Mouse (Mus musculus): ENCODE data around the gene Mbtd1. TPM values are rescaled to one million over a fixed set of nuclear protein-coding genes. Genes with fewer than 3 reads are reported as not detected.

The Mbtd1 gene
- polyA plus RNA-seq, 1 experiment from 2014 or later = 11.1 TPM

DNA sequence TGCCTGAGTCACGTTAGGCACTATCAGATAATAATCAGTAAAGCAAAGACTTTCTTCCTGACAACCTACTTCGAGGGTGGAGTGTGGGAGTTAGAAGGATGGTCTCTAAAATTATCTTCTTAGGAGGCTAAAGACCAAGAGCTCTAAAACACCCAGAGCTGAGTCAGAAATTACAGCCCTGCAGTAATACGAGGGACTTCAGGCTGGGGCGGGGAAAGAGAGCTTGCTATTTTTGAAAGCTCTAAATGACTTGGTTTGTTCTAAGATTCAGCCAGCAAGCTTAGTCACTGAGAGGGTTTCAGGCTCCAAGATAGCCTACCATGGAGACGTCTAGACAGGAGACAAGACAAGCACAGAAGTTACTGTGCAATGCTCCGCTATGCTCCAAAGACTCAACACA lies 79.7 kb downstream of the Mbtd1 start:
- no peak for ATAC-seq
- no peak overlapping the region for H3K9ac ChIP-seq (replicated peaks; ENCODE audit: low read depth)
- DNase-seq (ENCODE audit: low spot score) = no peak
- no peak for TF ChIP-seq CTCF (IDR thresholded peaks at IDR 0.05)
- TF ChIP-seq EP300 (IDR thresholded peaks at IDR 0.05) = no peak
- no peaks in the 10 kb centered on the region for H3K4me1 ChIP-seq (ENCODE audit: insufficient read depth, low read depth, low read length)
- H3K4me3 ChIP-seq (ENCODE audit: low read depth, low read length) = no peak overlapping the region
- WGBS = 91% methylated on average over 6 of the region's 6 CpGs
- no peaks in the 10 kb centered on the region for H3K9me3 ChIP-seq (ENCODE audit: low read length)
- no peaks in the 10 kb centered on the region for H3K27me3 ChIP-seq (replicated peaks; ENCODE audit: insufficient read depth, low read length)
- no peak overlapping the region for H3K4me2 ChIP-seq (replicated peaks; ENCODE audit: low read depth, low read length)
- H3K27ac ChIP-seq (ENCODE audit: low read length) = no peak overlapping the region
- no peaks in the 10 kb centered on the region; the same call in 1 of the 2 replicates for H3K36me3 ChIP-seq (ENCODE audit: insufficient read depth, low read length)

DNA sequence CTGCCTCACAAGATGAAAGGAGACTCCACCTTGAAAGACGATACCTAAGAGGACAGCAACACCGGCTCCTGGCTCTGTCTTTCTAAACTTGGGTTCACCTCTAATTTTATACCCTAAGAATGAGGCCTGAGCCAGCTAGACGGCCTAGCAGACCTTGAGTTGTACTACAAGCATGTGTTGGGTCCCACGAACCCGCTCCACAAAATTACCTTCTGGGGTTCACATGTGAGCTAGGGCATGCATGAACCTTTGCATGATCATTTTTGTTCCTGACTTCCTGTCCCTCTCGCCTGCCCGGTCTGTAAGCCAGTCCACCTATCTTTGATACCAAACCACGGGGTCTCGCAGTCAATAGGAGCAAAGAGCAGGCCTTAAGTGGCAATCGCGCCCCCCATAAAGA lies 81.7 kb downstream of the Mbtd1 start:
- WGBS = 2% methylated on average over 11 of the region's 11 CpGs
- TF ChIP-seq EP300 (IDR thresholded peaks at IDR 0.05) (no peak), CTCF (IDR thresholded peaks at IDR 0.05) (no peak)
- Histone ChIP-seq H3K27ac (ENCODE audit: low read length) (0 out of 2 replicates have a peak overlapping the region, but pooled peaks have one; percentile 73), H3K4me1 (ENCODE audit: insufficient read depth, low read depth, low read length) (no peaks in the 10 kb centered on the region), H3K4me3 (ENCODE audit: low read depth, low read length) (peak overlapping the region; percentile 70), H3K9ac (replicated peaks; ENCODE audit: low read depth) (peak overlapping the region; percentile 54; the same call in 1 of the 2 replicates), H3K4me2 (replicated peaks; ENCODE audit: low read depth, low read length) (peak overlapping the region; percentile 82), H3K27me3 (replicated peaks; ENCODE audit: insufficient read depth, low read length) (no peaks in the 10 kb centered on the region), H3K36me3 (ENCODE audit: insufficient read depth, low read length) (no peaks in the 10 kb centered on the region), H3K9me3 (ENCODE audit: low read length) (no peaks in the 10 kb centered on the region)
- no peak for ATAC-seq
- no peak for DNase-seq (ENCODE audit: low spot score)

DNA sequence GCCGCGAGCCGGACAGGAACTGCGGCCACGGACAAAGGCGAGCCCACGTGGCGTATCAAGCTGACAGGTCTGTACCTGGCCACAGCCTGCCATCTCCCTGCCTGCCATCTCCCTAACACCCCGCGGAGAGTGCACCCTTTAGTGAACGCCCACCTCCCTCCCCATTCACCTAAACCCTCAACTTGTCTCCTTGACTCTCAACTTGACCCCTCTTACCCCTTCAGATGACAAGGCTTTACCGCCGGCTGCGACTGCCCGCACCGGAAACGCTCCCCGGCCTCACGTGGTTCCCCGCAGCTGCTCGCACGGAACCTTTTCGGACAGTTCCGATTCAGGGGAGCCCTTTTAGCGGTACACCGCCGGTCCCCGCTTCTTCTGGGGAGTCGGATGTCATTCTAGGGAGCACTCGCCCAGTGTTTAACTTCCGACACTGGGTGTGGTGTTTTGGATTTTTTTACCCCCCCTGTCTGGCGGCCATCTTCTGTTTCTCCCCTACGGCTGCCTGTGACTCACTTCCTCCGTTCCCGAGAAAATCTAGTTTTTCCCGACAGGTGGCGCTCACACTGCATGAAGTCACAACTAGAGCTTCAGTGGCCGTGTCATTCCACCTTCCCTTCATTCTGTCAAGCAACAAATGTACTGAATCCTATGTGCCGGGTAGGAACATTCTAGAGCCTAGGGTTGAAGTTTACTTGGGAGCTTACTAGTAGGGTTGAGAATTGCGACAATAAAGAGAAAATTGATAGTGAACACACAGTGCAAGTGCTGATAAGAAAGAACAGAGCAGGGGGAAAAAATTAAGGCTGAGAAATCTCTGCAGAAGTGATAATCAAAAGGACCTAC lies 82.6 kb downstream of the Mbtd1 start, which contains the start of the genes Gm20390 and Nme1:
TSS of gene Gm20390 (minus strand) at position 289 of the 843 bp plus-strand sequence.
TSS of gene Nme1 (minus strand) at position 517 of the 843 bp plus-strand sequence.
- H3K36me3 ChIP-seq (ENCODE audit: insufficient read depth, low read length) = no peaks in the 10 kb centered on the region
- DNase-seq (ENCODE audit: low spot score) (peak; percentile 99), ATAC-seq (peak; percentile 98)
- H3K4me3 ChIP-seq (ENCODE audit: low read depth, low read length) = peak within 1 kb of the TSS; percentile 70
- TF ChIP-seq EP300 (IDR thresholded peaks at IDR 0.05) (peak; percentile 94), CTCF (IDR thresholded peaks at IDR 0.05) (peak; percentile 94)
- WGBS = under 1% methylated on average over 40 of the region's 40 CpGs
- H3K4me1 ChIP-seq (ENCODE audit: insufficient read depth, low read depth, low read length) = no peaks in the 10 kb centered on the region
- peak within 1 kb of the TSS; percentile 54 for H3K9ac ChIP-seq (replicated peaks; ENCODE audit: low read depth)
- no peaks in the 10 kb centered on the region for H3K9me3 ChIP-seq (ENCODE audit: low read length)
- H3K27me3 ChIP-seq (replicated peaks; ENCODE audit: insufficient read depth, low read length) = no peaks in the 10 kb centered on the region
- peak within 1 kb of the TSS; percentile 82 for H3K4me2 ChIP-seq (replicated peaks; ENCODE audit: low read depth, low read length)
- H3K27ac ChIP-seq (ENCODE audit: low read length) = peak within 1 kb of the TSS; percentile 73

DNA sequence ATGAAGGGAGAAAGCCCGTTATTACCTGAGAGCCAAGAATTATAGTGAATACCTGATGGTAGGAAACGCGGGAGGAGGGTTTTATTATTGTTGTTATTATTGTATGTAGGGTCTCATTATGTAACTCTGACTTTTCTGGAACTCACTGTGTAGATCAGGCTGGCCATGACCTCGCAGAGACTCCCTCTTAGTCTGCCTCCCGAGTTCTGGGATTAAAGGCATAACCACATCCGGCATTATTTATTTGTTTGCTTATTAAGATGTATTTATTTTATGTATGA lies 83.1 kb downstream of the Mbtd1 start:
- Histone ChIP-seq H3K9me3 (ENCODE audit: low read length) (no peaks in the 10 kb centered on the region), H3K4me3 (ENCODE audit: low read depth, low read length) (no peak overlapping the region), H3K4me1 (ENCODE audit: insufficient read depth, low read depth, low read length) (no peaks in the 10 kb centered on the region), H3K4me2 (replicated peaks; ENCODE audit: low read depth, low read length) (peak overlapping the region; percentile 37), H3K27ac (ENCODE audit: low read length) (peak overlapping the region; percentile 34; the same call in 1 of the 2 replicates), H3K36me3 (ENCODE audit: insufficient read depth, low read length) (no peaks in the 10 kb centered on the region), H3K9ac (replicated peaks; ENCODE audit: low read depth) (no peak overlapping the region), H3K27me3 (replicated peaks; ENCODE audit: insufficient read depth, low read length) (no peaks in the 10 kb centered on the region)
- 33% methylated on average over 6 of the region's 6 CpGs for WGBS
- TF ChIP-seq EP300 (IDR thresholded peaks at IDR 0.05) (no peak), CTCF (IDR thresholded peaks at IDR 0.05) (no peak)
- DNase-seq (ENCODE audit: low spot score) (no peak), ATAC-seq (no peak)

DNA sequence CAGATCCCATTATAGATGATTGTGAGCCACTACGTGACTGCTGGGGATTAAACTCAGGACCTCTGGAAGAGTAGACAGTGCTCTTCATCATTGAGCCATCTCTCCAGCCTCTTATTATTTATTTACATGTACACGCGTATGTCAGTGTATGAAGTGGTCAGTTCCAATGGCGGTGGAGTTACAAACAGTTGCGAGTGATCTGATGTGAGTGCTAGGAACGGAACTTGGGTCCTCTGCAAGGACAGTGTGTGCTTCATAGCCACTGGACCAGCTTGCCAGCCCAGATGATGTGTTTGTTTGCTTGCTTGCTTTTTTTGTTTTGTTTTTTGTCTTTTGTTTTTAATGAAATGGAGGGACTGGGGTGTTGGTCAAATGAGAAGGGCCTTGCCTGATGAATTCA lies 83.5 kb downstream of the Mbtd1 start:
- Histone ChIP-seq H3K27me3 (replicated peaks; ENCODE audit: insufficient read depth, low read length) (no peaks in the 10 kb centered on the region), H3K27ac (ENCODE audit: low read length) (no peak overlapping the region), H3K36me3 (ENCODE audit: insufficient read depth, low read length) (no peaks in the 10 kb centered on the region), H3K9me3 (ENCODE audit: low read length) (no peaks in the 10 kb centered on the region), H3K4me2 (replicated peaks; ENCODE audit: low read depth, low read length) (no peak overlapping the region), H3K4me3 (ENCODE audit: low read depth, low read length) (no peak overlapping the region), H3K4me1 (ENCODE audit: insufficient read depth, low read depth, low read length) (no peaks in the 10 kb centered on the region), H3K9ac (replicated peaks; ENCODE audit: low read depth) (no peak overlapping the region)
- DNase-seq (ENCODE audit: low spot score) (no peak), ATAC-seq (no peak)
- 91% methylated on average over 6 of the region's 6 CpGs for WGBS
- TF ChIP-seq EP300 (IDR thresholded peaks at IDR 0.05) (no peak), CTCF (IDR thresholded peaks at IDR 0.05) (no peak)

DNA sequence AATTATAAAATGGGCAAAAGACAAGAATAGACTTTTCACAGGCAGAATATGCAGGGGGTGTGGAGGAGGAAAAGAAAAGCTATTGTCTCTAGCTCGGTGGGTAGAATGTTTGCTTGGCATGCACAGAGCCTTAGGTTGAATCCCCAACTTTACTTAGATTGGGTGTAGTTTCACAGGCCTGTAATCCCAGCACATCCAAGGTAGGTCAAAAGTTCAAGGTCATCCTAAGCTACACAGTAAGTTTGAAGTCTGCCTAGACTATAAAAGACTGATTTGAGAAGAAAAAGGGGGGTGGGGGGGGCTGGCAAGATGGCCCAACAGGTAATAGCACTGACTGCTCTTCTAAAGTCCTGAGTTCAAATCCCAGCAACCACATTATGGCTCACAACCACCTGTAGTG lies 84.1 kb downstream of the Mbtd1 start:
- Histone ChIP-seq H3K4me1 (ENCODE audit: insufficient read depth, low read depth, low read length) (no peaks in the 10 kb centered on the region), H3K27ac (ENCODE audit: low read length) (no peak overlapping the region), H3K9me3 (ENCODE audit: low read length) (no peaks in the 10 kb centered on the region), H3K4me3 (ENCODE audit: low read depth, low read length) (no peak overlapping the region), H3K27me3 (replicated peaks; ENCODE audit: insufficient read depth, low read length) (no peaks in the 10 kb centered on the region), H3K36me3 (ENCODE audit: insufficient read depth, low read length) (no peaks in the 10 kb centered on the region), H3K4me2 (replicated peaks; ENCODE audit: low read depth, low read length) (no peak overlapping the region), H3K9ac (replicated peaks; ENCODE audit: low read depth) (no peak overlapping the region)
- no peak for ATAC-seq
- TF ChIP-seq EP300 (IDR thresholded peaks at IDR 0.05) (no peak), CTCF (IDR thresholded peaks at IDR 0.05) (no peak)
- no peak for DNase-seq (ENCODE audit: low spot score)
- 68% methylated on average over 1 of the region's 1 CpGs for WGBS
